Mouse (Mus musculus): ENCODE measurements at regions not wholly inside any gene's neighbourhood (a gene's known extent, or its start where the extent isn't known, plus 50 kb on each side); places are given as distances from the start of the nearest gene placed in this dataset.

DNA sequence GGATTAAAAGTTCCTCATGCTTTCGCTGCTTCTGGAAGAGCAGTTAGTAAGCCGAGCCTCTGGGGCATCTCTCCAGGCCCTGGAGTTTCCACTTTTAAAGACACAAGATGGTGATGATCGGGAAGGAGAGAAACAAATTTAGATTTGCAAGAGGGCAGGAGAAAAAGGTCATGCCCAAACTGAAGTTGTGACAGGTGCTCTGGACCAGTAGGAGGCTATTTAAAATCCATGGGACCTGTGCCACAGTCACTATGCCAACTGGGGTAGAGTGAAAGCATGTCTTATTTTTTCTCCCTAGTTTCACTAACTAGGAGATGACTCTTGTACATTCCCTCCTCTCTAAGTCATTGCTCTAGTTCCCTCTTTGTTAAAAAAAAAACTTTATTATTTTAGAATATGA, 104.3 kb upstream of the Med14 start:
- TF ChIP-seq GATA1 (IDR thresholded peaks at IDR 0.05; ENCODE audit: low read length) (no peak), TAL1 (IDR thresholded peaks at IDR 0.05; ENCODE audit: low read length) (no peak)

Data from erythroblast, embryonic 14.5 days (primary cell).